Mouse (Mus musculus) thymus, adult 18-20 months (tissue): ENCODE results near the gene Nsg2.
A peak's percentile ranks its signal among the peaks of the same experiment; 100 is the strongest.
"Not testable (repeated sequence)": the region's sequence is repeated elsewhere in the genome, so short reads cannot be mapped to it uniquely, and the experiment has no call there.

ENCODE experiments used
- DNase-seq, 2 experiments: peaks; one replicate each; pipeline ENCODE4 v3.0.0; 2022; ENCODE audit warnings: mixed read lengths in 2 of 2

Gene Nsg2

DNA sequence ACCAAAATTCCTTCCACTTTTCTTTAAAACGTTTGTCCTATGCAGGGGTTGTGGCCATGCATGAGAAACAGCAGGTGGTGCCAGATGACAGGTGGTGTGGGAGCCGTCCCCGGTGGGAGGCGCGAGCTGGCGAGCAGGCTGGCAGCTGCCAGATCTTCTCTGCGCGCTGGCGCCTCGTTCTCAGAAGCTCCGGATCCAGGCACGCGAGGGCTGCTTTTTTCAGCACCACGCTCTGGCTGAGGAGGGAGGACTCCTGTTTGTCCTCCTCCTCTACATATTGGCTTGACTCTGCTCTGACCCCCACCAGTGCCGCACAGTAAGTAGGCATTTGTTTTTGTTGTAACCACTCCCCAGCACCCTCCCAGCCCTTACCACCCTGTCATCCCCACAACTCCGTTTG, at the start of gene Nsg2:
Nsg2 (plus strand) TSS at position 183 of the 400 bp plus-strand sequence.
- DNase-seq: peak; percentile 87 to 92

DNA sequence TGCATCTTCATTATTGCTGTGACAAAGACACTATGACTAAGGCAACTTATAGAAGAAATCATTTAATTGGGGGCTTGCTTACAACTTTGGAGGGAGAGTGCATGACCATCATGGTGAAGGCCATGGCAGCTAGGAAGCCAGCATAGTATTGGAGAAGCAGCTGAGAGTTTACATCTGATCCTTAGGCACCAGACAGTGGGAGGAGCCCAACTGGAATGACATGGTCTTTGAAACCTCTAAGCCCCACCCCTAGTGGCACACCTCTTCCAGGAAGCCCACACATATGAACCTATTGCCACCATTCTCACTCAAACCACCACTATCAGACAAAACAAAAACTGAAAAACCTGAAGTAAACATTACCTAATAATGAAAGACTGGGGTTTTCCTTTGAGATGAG, 40.2 kb upstream of the Nsg2 start:
- no peak for DNase-seq

DNA sequence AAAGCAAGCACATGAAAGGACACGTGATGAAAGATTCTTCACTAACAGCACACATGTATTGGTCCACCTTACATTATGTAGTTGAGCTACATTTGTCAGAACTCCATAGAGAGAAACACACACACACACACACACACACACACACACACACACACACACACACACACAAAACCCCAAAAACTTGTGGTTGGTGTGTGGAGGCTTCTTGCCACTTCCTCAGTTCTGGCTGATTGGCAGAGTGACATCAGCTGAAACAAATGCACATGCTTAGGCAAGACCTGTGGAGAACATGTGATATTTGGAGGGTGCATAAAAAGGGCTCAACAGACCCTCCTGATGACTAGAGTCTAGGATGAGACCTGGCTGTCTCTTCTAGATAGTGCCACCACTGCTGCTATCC, 36.3 kb upstream of the Nsg2 start:
- DNase-seq: no peak

DNA sequence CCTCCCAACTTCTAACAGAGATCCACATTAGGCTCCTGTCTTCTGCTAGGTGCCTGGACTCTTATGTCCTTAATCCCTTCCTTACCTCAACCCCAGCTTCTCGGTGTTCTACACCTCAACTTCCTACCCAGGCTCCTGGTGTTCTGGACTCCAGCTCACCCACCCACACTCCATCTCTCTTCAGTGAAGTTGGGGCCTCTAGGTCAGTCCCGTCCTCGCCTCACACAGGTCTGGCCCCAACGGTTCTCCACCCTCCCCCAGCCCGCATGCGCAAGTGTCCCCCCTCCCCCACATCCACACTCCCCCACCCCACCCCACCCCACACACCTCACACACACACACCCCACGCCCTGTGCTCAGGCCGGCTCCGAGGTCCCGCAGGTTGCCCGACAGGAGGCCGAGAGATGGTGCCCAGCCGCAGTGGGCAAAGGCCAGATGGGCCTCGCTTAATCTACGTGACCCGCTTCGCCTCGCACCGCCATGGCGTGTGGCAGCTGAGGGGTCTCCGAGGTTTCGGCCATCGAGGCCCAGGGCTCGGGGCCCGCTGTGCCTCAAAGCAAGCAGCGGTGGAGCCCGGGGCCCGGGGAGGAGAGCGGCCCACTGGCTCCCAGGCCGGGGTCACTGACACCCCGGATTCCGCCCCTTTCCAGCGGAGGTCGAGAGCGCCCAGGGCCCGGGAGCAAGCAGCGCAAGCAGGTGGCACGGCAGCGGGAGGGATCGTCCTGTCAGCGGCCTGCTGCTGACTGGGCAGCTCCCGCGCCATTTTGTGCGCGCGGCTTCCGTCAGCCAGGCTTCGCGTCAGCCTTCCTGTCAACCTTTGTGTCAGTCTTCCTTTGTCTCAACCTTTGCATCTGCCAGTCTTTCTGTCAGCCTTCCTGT, 34.8 kb upstream of the Nsg2 start, which contains the start of gene 4930524B15Rik:
4930524B15Rik (plus strand) TSS at position 337 of the 879 bp plus-strand sequence.
- no peak for DNase-seq

DNA sequence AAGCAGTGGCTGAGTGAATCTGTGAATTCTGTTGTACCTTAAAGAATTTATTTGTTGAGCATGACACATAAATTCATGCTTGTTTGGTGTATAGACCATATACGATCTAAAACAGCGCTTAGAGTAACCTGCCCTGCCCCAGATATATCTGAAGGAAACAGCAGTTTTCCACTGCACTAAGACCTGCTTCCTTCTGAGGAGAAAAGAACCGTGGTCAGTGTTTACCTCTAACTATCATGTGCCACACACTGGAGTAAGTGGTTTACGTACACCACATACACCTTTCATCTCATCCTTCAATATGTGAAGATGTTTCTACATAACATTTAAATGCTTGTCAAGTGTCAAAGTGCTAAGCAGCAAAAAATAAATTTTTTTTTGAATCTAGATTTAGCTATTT, 26.1 kb upstream of the Nsg2 start:
- no peak for DNase-seq

DNA sequence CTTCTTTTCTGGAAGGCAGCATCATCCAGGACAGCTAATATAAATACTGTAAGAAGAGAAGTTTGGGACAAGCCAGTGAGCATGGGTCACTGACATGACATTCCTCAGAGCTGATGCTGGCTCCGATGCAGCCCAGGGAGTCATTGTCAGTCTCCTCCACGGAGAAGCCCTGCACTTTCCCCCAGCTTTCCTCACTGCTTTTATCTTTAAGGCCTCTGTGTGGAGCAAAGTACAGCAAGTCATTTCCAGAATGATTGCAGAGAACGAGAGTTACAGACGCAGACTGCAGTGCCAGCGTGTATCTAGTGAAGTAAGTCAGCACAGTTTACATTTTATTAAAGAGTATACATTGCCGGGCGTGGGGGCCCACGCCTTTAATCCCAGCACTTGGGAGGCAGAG, 25.4 kb upstream of the Nsg2 start:
- DNase-seq: no peak

DNA sequence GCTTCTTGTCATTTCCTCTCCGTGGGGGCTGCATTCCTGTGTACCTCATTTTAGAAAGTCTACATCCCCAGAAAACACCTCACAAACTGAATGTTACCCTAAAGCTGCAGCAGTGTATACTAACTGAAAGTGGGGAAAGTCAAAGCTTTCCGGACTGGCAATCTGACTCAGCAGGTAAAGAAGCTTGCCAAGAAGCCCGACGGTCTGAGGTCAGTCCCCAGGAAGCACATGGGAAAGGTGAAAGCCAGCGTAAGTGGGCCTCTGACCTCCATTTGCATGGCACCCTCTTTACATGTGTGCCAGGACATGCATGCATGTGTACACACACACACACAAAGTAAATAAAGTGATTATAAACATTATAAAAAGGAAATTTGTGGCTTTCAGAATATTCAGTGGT, 24.6 kb upstream of the Nsg2 start:
- DNase-seq: no peak

DNA sequence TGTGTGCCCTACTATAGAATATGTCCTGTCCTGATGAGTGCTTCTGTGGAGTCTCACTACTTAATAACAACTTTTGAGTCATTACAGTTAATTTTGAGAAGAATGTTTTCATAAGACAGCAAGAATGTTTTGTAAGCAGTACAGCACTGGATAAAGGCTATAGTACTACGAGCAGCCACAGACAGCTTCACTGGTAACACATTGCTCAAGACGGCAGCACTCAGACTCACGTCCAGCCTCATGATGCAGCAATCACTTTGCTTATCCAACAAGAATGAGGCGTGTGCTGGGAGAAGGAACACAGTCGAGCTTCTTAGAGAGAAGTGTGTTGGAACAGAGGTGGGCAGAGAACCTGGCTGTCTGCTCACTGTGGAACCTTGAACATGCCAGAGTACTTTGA, 24.1 kb upstream of the Nsg2 start:
- no peak for DNase-seq

DNA sequence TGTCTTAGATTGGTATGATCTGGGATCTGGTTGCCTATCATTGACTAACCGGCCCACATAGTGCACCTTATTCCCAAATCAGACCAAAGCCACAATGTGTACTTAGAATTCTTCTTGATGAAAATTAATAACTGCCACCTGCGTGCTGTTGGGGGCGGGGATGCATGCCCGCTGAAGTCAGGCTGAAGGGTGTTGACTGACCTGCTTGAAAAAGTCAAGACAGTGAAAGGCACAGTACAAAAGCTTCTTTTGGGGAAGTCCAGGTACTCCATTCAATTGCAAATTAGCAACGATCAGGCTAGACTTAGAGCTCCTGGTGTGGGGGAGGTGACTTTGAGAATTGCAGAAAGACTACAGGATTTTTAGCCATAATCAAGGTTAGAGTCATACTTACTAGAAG, 20.2 kb upstream of the Nsg2 start:
- not testable (repeated sequence) for DNase-seq

DNA sequence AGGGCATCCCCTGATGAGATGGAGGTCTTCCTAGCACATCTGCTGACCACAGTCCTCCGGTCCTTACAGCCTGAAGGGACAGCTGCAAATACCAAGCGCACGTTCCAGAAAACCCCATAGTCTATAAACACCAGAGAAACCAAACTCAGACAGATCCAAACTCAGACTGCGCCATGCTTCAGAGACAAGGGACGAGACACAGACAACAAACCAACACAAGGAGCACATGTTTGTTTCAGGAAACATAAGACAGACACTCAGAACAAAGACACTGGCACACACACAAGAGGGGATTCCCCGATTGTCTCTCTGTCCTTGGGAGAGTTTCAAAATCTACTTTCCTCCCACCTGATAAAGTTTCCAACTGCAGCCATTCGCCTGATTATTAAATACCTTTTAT, 18.4 kb upstream of the Nsg2 start:
- no peak for DNase-seq

DNA sequence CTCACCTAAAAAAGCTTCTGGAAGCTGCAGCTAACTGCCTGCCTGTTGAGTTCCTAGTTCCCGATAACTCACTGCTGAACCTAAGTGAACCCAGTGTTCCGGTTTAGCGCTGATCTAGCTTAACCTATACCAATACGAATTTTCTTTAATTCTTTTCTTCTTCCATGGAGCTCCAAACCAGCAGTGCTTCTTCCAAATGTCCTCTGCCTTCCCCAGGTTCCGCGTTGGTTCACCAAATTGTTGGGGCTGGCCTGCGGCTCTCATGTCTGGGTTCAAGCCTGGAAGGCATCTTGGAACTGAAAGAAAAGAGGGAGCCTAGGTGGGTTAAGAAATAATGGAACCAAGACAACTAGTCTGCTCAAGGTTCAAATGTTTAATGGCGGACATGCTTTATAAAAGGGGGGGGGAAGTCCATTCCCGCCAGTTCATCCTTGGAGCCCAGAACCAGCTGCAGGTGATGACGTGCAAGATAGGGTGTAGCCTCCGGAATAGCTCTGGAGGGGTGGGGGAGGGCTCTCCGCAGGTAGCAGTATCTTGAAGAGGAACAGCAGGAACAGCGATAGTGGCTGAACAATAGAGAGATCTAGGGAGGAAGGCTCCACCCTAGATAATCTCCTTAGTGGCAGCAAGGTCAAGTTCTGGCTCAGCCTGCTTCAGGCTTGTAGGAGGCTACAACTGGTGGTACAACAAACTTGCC, 17.9 kb upstream of the Nsg2 start:
- not testable (repeated sequence) for DNase-seq

DNA sequence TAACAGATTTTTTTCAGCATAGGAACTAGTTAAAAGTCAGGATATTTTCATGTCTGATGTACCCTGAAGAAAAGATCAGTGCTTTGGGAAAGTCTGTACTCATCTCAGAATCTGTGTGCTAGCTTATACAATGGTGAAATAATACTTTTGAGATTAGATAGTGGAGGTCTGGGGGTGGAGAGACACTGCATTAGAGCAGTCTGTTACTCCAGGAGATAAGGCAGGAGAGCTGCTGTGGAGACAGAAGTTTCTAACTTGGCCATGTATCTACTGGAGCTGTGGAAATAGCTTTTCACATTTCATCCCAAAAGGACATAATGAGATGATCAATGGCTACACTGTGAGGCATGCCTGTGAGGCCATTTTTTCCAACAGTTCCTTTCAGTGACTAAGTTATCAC, 17.0 kb upstream of the Nsg2 start:
- no peak for DNase-seq

DNA sequence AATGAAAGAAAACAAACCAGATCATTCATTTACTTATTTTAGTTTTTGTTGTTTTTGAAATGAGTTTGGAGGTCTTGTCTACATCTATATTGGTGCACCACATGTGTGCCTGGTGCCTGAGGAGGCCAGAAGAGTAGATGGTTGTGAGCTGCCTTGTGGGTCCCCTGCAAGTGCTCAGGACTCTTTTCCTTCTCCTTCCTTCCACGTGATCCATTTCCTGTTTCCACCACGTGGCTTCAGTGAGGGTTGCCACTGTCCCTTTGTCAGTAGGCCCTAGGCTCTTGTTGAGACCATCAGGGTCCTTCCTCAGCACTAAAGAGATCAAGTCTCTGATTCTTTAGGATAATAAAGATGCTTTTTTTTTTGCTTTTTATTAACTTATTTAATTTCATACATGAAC, 15.5 kb upstream of the Nsg2 start:
- no peak for DNase-seq

DNA sequence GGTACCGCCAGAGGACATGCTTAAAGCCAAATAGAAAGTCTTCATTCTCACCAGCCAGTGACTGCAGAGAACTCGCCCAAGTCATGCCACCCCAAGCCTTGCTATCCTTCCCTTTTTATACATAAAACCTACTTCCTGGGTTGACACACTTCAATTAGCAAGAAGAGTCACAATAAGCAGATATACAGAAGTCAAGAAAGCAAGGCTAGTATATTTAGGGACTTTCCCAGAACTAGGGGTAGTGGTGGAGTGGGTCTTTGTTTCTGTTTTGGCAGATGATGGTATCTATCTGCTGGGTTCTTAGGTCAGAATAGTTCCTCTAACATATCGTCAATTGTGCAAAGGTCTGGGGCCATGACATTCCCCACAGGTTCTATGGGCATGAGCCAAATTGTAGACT, 7.7 kb upstream of the Nsg2 start:
- no peak for DNase-seq

DNA sequence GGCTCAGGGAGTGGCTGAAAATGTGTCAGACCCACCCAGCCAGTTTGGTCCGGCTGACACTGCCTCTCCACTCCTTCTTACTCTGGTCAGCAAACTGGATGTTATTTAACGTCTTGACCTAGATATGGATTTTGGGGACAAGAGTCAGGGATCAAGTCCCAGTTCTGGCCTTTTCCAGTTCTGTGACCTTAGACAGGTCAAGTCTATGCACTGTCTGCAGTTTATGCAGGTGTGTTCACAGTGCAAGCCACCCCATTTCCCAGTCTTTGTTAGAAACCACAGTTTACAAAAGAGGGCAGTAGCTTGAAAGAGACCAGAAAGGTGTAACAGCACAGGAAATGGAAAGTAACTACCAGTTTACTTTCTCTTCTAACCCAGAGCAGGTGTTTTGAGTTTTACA, 547 bp upstream of the Nsg2 start:
- peak; percentile 35 to 75 for DNase-seq

DNA sequence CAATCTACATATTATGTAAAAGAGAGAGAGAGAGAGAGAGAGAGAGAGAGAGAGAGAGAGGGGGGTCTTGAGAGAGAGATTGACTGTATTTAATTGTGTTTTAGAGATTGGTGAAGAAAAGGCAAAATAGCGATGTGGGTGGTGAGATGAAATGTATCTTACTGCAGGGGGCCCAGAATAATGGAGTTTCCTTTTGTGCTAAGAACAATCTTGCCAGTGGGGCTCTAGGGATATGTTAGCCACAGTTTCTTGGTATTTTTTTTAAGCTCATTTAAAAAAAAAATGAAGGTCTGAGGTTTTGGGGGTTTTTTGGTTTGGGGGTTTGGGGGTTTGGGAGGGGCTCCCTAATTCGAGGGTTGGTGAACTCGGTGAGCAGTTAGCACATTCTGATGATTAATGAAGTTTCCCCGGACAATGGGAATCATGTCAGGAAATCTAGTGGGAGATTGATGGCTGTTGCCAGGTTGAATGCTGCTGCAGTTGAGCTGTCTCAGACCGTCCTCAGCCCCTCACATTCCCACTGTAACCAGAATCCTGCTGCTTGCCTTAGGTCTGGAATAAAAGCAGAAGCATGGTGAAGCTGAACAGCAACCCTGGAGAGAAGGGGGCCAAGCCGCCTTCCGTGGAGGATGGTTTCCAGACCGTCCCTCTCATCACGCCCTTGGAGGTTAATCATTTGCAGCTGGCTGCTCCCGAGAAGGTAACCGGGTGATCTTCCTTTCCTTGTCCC, 1.1 kb downstream of the Nsg2 start:
- peak in 1 of 2 experiments; percentile 22 for DNase-seq

DNA sequence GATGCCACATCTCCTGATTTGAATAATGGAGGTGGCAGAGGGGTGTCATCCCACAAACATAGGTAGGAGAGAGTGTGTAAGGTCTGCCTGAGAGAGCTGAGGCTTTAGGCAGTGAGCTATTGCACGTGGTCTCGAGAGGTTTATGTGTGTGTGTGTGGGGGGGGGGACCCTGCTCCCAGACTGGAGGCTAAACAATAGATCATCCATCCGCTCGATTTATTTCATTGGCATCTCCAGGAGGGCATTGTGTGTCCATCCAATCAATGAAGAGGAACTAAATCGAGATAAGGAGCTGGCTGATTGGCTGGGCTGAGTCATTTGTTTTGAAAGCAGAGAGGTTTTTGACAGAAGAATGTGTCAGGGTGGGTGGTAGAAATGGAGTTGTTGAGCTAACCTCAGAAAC, 2.4 kb downstream of the Nsg2 start:
- DNase-seq: no peak

DNA sequence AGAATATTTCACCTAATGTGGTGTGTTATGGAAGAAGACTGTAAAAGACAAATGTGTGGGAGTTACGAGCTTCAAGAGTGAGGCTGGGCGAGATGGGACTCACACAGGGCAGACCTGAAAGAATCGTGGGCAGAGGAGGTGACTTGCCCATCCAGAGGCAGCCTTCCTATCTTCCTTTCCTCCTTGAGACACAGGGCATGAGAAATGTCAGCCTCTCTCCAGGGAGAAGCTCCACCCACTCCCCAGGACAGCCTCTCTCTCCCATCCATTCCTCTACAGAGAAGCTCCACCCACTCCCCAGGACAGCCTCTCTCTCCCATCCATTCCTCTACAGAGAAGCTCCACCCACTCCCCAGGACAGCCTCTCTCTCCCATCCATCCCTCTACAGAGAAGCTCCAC, 7.8 kb downstream of the Nsg2 start:
- DNase-seq: not testable (repeated sequence)

DNA sequence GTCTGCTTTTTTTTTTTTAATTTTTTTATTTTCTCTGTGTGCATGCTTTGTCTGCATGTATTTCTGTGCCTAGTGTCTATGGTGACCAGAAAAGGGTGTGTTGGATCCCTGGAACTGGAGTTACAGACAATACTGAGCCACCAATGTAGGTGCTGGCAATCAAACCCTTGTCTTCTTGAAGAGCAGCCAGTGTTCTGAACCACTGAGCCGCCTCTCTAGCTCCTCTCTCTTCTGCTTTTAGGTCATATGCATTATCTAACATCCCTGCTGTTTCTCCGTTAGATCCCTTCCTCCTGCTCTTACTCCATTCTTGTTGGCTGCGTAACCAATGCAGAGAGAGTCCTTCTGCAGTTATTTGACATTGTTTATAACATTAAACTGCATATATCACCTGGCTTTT, 8.6 kb downstream of the Nsg2 start:
- no peak for DNase-seq

DNA sequence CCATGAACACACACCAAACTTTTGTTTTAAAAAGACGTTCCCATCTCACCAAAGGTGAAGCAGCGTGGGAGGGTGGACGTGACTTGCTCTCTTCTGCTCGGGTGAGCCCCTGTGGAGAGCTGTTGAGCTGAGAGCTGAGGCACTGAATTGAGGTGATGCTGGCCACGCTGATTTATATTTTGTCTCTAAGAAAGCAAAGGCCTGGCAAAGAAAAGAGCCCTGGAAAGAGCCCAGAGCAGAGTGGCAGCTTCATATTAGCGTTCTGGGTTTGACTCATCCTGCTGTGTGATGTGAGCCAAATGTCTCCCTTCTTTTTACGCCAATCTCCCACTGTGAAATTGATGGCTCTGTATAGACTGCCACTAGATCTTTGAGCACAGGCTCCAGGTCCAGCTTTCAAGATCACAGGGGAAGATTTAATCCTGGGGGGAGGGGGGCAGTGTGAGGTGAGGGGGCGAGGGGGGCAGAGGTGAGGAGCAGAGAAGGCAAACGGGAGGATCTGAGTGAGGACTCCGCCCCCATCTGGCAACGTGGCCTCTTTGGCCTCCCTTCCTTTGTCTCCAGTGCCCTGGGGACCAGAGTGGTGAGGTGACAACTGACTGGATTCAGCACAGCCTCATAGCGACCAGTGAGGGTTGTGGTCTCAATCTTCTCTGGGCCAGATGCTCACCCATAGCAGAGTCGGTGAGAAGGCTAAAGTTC, 9.8 kb downstream of the Nsg2 start:
- DNase-seq: peak in 1 of 2 experiments; percentile 68

DNA sequence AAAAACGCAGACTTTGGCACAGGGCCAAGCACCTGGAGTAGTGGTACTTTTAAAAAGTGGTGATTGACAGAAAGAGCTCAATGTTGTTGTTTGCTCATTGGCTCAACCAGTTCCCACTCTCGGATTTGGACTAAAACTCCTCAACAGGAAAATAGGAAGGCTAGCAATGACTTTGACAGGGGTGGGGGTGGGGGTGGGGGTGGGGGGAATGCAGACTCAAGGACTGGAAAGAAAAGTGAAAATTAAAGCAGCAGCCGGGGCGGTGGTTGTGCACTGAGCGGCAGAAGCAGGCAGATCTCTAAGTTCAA, 10.4 kb downstream of the Nsg2 start:
- peak in 1 of 2 experiments; percentile 80 for DNase-seq

DNA sequence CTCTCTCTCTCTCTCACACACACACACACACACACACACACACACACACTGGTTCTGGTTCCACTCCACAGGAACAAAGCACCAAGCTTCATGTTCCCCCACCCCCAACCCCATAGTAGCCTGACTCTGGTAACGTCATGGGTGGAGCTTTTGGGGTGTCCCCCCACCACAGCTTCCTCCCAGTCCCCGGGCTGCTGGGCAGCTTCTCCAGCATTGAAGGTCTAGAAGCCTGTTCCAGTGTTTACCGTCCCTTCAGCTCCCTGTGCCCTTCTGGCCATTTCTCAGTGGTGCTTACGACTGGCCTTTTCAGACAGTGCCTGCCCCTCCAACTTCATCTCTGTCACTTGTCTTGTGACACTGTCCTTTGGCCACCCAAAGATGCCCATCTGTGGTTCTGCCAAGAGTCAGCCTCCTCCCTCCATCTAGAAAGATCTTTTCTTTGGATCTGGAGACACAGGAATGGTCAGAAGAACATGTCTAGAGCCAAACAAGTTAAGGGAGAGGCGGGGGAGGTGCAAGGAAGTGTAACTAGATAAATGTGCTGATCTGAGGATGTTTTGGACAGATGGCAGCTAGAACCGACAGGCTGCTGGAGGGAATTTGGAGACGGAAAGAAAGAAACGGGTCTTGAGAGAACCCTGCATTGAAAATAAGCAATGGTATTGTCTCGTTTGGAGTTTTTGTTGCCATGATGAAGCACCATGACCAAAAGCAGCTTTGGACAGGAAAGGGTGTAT, 11.8 kb downstream of the Nsg2 start:
- peak; percentile 26 to 65 for DNase-seq
